Mouse (Mus musculus) thymus, postnatal 0 days (tissue): ENCODE data around the gene Irf7. TPM values are rescaled to one million over a fixed set of nuclear protein-coding genes. Genes with fewer than 3 reads are reported as not detected.
"Not testable (repeated sequence)": the region's sequence is repeated elsewhere in the genome, so short reads cannot be mapped to it uniquely, and the experiment has no call there.

Experiments
- DNase-seq: peaks from one replicate; pipeline ENCODE4 v3.0.0-alpha.2; 2015; ENCODE audit warnings: low spot score
- polyA plus RNA-seq: library from polyadenylated mRNA; unstranded; fragments of >200 nt; fragmentation: Nextera tagmentation; extraction: Ambion mirVana; gene quantifications from 2 replicates; pipeline ENCODE4 v1.2.1, GENCODE M21; 2015

Irf7 gene
- polyA plus RNA-seq, 1 experiment from 2014 or later: 46.6 TPM

DNA sequence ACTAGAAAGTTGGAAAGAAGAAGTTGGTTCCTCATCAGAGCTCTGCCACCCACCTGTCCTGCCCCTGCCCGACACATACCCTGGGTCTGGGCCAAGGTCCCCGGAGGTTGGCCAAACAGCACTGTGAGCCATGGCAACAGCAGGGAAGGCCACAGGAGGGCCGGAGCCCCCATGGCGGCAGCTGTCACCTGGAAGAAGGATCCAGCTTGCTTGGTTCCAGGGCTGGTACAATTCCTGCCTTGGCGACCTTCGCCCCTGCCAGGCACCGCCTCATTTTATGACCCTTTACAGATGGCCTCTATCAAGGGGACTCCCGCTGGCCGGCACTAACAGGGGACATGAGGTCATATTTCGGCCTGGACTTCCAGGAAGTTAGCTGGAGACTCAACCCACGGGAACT, 10.3 kb upstream of the Irf7 start, which contains the start of gene Cdhr5:
Gene Cdhr5 (minus strand): TSS at position 241 of the 400 bp plus-strand sequence.
- DNase-seq: no peak

- no peak for DNase-seq
Observed at GRCm38 (mm10) chr7:141275356-141275755, 9.1 kb upstream of the Irf7 start.

- no peak for DNase-seq
Observed at GRCm38 (mm10) chr7:141270631-141271030, 4.3 kb upstream of the Irf7 start.

DNA sequence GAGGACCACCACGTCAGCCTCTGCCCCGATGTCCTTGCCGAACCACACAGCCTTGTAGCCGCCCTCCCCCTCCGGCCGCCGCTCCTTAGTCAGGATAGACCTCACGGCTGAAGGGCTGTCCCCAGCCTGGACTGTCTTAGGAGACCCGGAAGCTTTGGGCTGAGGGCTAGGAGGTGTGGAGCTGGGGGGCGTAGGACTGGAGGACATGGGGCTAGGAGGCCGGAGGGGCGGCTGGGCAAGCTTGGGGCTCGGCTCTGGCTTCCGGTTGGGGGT, 2.9 kb upstream of the Irf7 start:
- DNase-seq: no peak

GRCm38 (mm10) chr7:141268466-141269272, 2.4 kb upstream of the Irf7 start:
- peak; percentile 24 for DNase-seq

DNA sequence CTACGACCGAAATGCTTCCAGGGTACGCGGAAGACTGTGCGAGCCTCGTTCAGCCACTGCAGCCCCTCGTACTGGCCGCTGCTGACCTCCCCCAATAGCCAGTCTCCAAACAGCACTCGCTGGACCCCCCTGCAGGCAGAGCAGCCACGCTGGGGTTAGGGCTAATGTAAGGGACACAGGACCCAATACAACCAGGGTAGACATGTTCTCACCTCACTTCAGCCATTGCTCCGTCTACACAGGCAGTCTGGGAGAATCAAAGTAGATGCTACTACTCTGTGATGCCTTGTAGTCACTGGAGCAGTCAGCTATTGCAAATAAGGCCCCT, 906 bp downstream of the Irf7 start:
- peak; percentile 25 for DNase-seq

DNA sequence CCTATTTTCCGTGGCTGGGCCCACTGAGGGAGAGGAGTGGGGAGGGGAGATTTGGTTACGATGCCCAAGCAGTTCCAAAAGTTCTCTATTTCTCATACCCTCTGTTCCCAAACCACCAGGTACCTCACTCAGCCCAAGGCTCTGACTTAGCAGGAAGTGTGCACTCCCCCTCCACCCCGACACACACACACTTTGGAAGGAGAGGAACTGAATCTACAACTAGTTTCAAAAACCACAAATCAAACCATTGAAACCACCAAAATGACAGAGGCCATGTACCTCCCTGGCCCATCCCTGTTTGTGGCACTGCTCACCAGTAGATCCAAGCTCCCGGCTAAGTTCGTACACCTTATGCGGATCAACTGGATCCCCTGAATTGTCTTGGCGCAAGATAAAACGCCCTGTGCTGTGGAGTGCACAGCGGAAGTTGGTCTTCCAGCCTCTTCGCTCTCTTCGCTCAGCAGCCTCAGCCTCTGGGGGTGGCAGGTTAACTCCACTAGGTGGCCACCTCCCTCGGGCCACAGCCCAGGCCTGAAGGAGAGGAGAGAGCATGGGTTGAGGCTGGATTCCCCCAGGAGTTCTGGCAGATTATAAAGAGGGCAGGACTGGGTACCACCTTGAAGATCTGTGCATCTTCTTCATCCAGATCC, 1.4 kb downstream of the Irf7 start:
- DNase-seq: peak; percentile 74

DNA sequence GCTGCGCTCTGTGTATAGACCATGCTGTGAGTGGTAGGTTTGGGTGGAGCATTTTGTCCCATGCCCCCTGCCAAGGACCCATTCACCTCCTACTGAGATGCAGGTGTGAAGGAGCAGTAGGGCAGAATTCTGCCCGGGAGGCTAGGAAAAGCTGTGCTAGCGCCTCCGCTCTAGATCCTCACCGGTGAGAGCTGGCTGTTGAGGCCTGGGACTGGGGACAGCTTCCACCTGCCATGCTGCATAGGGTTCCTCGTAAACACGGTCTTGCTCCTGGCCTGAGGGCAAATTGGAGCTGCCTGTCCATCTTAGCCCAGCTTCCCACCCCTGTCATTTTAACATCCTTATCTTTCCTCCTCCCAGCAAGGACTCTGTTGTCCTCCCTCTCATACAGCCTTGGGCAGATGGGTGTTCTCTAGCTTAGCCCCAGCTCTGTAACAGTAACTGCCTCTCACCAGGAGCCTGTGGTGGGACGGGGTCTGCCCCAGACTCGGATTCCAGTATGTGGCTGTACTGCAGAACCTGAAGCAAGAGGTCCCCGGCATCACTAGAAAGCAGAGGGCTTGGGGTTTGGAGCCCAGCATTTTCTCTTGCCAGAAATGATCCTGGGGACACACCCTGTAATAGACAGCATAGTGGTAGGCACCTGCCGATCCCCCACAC, 2.1 kb downstream of the Irf7 start:
- no peak for DNase-seq

DNA sequence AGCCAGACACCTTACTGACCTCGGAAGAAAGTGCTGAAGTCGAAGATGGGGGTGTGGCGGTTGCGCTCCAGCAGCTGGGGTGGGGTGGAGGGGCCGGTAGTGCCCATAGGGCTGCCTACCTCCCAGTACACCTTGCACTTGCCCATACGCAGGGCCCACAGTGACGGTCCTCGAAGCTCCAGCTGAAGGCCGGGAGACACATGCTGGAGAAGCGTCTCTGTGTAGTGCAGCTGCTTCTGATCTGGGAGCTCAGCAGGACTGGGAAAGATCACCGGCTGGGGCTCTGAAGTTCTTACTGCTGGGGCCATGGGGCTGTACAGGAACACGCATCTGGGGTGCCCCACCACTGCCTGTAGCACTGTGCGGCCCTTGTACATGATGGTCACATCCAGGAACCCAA, 2.6 kb downstream of the Irf7 start:
- DNase-seq: no peak

DNA sequence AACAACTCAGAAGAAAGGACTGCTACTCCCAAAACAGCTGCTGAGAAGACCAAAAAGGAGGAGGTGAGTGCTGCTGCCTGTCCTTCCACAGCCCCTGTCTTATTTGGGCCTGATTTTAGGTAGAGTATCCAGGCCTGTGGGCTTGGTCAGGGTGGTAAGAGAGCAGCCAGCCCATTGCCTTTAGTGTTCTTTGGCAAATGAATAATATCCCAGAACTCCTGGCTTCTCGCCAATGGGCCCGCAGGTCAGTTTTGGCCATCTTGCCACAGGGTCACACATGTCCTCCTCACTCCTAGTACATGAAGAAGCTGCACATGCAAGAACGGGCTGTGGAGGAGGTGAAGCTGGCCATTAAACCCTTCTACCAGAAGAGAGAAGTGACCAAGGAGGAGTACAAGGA, 4.8 kb downstream of the Irf7 start:
- DNase-seq: no peak

GRCm38 (mm10) chr7:141256159-141256558, 10.1 kb downstream of the Irf7 start:
- no peak for DNase-seq

- DNase-seq: not testable (repeated sequence)
Observed at GRCm38 (mm10) chr7:141250486-141250885, 15.8 kb downstream of the Irf7 start.

DNA sequence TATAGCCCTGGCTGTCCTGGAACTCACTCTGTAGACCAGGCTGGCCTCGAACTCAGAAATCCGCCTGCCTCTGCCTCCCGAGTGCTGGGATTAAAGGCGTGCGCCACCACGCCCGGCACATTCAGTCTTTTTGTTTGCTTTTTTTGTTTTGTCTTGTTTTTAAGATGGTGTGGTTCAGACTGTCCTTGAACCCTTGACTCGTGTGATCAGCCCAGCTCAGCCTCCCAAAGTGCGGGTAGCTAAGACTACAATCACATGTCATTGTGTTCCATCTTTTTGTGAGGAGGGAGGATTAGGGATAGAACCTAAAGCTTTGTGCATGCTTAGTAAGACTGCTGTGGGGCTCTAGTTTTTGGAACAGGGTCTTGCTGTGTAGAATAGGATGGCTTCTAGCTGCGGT, 34.7 kb downstream of the Irf7 start:
- DNase-seq: no peak

DNA sequence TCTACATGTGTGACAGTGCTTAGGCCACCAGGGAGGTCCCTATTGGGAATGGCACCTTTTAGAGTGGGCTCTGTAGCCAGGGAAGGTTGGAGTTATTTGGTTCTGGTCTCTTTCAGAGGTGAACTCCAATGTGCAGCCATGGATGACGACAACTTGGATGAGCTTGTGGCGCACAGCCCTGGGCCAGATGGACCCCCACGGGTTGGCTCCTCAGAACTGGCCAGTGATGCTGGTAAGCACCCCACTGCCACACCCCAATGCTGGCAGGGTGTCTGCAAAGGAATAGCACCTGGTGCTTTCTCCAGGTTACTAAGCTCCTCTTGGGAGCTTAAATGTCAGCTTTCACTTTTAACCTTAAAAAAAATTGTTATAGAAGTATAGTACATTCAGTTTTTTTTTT, 35.2 kb downstream of the Irf7 start:
- no peak for DNase-seq

DNA sequence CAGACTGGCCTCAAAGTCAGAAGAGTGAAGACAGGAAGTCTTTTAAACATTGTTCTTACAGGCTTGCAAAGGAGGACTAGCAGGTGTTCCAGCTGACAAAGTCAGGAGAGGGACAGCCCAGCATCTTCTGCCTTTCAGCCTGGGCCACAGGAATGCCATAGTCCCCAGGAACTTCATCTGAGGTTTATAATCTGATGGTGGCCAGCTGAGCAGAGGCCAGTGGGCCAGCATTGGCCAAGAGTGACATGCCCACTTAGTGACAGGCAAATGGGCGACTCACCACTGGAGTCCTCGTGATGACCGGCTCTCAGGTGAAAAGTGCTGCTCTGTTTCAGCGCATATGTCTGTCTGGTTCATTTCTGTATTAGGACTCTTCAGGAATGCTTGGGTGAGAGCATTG, 35.7 kb downstream of the Irf7 start:
- no peak for DNase-seq

DNA sequence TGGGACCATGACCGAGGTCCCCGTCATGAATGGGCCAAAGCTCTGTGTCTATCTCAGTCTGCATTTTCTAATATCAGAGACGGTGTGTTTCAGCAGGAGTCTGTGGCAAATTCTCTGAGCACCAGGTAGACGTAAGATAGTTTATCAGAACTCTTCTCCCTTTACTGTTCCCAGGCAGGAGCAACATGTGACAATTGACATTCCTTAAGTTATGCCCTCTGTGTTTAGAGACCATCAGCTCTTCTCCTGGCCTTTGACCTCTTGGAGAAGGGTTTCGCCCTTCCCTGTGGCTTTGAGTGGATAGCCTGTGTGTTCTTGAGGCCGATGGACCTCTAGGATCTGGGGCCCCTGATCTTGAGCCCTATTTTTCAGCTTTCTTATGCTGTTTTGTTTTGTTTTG, 36.6 kb downstream of the Irf7 start:
- no peak for DNase-seq

DNA sequence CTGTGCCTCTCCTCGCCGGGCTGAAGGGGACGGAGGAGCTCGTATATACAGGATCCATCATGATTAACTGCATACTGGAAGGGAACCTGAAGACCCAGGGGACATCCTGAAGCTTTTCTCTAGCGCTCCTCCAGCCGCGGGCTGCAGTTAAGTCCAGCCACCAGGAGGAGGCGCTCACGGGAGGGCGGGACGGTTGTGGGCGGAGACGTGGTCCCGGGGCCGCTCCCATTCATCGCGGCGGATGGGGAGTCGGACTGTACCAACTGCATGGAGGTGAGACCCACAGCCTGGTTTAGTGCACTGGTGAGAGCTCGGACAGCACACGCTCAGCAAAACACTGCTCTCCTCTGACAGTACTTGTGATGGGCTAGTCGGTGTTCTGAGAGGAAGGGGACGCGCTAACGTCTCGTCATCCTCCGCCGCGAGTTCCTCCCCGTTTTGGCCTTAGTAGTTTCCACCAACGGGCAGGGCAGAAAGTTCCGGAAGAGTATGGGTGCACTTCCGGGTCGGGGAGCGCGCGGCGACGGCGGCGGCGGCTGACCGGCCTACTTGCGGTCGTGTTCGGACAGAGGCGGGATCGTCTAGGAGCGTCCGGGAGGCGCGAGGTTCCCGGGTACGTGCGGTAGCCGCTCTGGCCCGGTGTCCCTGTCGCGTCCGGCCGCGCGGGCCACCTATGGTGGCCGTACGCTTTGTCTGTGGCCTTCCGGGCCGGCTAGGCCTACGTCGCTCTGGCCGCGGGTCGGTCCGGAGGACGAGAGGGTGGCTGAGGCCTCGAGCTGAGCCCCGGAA, 37.8 kb downstream of the Irf7 start, which contains the start of gene Phrf1:
Gene Phrf1 (plus strand): TSS at position 506 of the 789 bp plus-strand sequence.
- DNase-seq: peak; percentile 93

- no peak for DNase-seq
Observed at GRCm38 (mm10) chr7:141227796-141228195, 38.5 kb downstream of the Irf7 start.

- DNase-seq: no peak
Observed at GRCm38 (mm10) chr7:141226535-141226934, 39.7 kb downstream of the Irf7 start.

DNA sequence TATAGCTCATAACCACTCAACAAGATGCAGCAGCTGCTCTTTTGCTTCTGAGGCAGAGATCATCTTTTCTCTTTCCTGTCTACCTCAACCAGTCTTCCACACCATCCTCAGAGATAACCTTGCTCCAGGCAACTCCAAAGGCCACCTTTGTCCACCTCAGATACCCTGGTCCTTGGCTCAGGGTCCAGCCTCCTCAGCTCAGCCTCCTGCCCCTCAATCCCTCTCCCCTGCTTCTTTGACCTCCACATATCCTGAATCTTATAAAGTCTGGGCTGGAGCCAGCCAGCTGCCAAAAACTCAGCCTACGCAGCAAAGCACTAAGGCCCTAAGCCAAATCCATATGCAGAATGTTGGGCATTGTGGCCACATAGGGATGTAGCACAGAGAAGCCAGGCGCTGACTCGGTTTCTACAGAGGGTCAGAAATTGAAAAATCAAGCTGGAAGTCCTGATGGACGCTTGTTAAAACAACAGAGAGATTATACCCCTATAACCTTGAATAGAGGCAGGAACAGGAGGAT, 43.5 kb downstream of the Irf7 start:
- no peak for DNase-seq

DNA sequence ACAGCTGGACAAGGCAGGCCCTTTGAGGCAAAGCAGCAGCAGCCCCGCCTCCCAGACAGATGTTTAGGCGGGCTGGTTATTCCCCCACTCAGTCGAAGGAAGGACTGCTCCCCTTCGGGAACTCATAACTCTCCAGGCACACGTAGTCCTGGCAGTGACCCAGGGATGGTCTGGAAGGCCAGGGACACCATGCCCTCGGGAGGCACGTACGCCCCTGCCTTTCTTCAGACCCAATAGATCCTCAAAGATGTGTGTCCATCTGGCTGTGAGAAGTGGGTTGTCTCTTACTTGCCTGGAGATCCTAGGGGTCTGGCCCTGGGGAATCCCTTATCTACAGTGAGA, 44.2 kb downstream of the Irf7 start:
- DNase-seq: no peak
